Mouse (Mus musculus) Patski (cell line): ENCODE measurements around the gene Nkiras2. TPM values are rescaled to one million over a fixed set of nuclear protein-coding genes. Genes with fewer than 3 reads are reported as not detected.
A peak's percentile ranks its signal among the peaks of the same experiment; 100 is the strongest.

Source experiments
- ATAC-seq: fragments of 100-300 bp; one replicate; pipeline ENCODE4 v1.8.0; 2021
- CTCF ChIA-PET: fragments of 350-600 bp; sonication (Branson Sonifier 250); formaldehyde crosslinking; loops from one replicate; lab custom pipeline; 2022; ENCODE audit warnings: inconsistent platforms; lab: Charles Lee
- POLR2A ChIA-PET: fragments of 350-600 bp; sonication (Branson Sonifier 250); formaldehyde crosslinking; loops from one replicate; lab custom pipeline; 2022; ENCODE audit warnings: antibody characterized with exemption, inconsistent platforms; lab: Charles Lee
- DNase-seq: peaks from one replicate; pipeline ENCODE4 v3.0.0-alpha.2; 2011; ENCODE audit warnings: low read depth, low spot score
- H3K27me3 ChIP-seq: fragments of 371-371 bp; one replicate; pipeline ENCODE4 v1.5.1; 2021
- CTCF ChIP-seq: fragments of 100-300 bp; IDR thresholded peaks from one replicate; pipeline ENCODE4 v1.5.1; 2021
- in situ Hi-C: fragments of 300-500 bp; cut with MboI; formaldehyde crosslinking; loops from 3 replicates; pipeline ENCODE4 v1.11.1; 2018; ENCODE audit warnings: low pct_unique_long_range_greater_than_20kb, mixed read lengths
- polyA plus RNA-seq: library from polyadenylated mRNA; unstranded; gene quantifications from one replicate; pipeline ENCODE4 v1.2.3, GENCODE M21; 2021

Gene Nkiras2
- polyA plus RNA-seq, result 36.5 TPM

DNA sequence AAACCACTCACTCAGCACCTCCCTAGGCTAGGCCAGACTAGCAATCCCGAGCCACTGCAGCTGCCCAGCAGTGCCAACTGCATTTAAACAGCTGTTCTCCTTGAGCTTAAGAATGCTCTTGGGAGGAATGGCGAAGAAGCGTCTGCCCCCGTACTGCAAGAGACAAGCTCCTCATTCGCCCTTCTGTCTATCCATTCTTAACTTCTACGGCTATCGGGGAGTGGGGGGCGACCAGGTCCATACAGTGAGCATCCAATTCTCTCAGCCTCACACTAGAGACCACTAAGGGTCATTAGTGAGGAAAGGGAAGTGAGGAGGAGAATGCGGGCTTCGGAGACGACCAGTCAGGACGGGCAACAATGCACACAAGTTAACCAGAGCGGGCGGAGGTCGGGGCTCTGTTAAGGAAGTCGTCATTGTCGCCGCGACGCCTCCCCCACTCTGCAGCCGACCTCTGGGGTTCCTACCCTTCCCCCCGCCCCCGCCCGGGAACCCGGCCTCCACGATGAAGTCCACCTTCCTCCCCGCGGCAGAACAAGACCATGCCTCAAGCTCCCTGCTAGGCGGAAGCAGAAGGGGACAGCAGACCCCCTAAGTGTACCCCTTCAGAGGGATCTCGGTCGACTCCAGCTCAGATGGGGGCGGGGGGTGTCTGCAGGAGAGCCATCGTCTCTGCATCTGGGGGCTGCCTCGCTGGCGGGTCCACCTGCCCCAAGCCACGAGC is at the start of gene Nkiras2:
Gene Nkiras2, plus strand, starts transcription at position 484 of the 724 bp plus-strand sequence.
- TF ChIP-seq CTCF, result no peak
- H3K27me3 ChIP-seq, result no peaks in the 10 kb centered on the region
- ChIA-PET CTCF (interaction anchor here (1.9 kb wide), 1 partner anchor 10 kb away, joined by 5 read pairs; no protein-coding TSS in a partner anchor), POLR2A (interaction anchor here (0.7 to 1.7 kb wide), 5 partner anchors 9 to 42 kb away, joined by 3 to 7 read pairs (median 3); no protein-coding TSS in a partner anchor)
- DNase-seq, result no peak
- in situ Hi-C loops, result no loop called here
- peak; percentile 23 for ATAC-seq

DNA sequence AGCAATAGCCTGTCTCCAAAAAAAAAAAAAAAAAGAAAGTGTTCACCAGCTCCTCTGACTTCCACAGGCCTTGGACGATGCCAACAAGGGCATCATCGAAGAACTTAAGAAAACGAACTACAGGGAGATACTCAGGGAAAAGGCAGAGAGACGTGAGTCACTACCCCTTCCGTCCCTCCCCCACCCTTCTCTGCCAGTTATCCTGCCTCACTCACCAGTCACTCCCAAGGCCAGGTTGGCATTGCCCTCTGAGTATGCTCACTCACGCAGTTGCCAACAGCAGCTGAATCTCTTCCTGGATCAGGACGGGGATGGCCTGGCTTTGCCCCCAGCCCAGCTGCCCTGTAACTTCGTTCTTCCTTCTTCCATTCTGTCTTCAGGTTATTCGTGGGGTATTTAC is 49.3 kb upstream of the Nkiras2 start:
- POLR2A ChIA-PET, result interaction anchor here (0.6 kb wide), 2 partner anchors 29 to 361 kb away, joined by 3 to 4 read pairs; no protein-coding TSS in a partner anchor
- in situ Hi-C loops, result loop anchor here (5.0 kb wide), 1 partner anchor 128 kb away; no protein-coding TSS in a partner anchor
- CTCF ChIA-PET, result interaction anchor here (0.7 to 1.2 kb wide), 2 partner anchors 31 to 124 kb away, joined by 3 read pairs; no protein-coding TSS in a partner anchor
- no peak for TF ChIP-seq CTCF
- ATAC-seq (no peak), DNase-seq (no peak)
- H3K27me3 ChIP-seq, result no peaks in the 10 kb centered on the region

GRCm38 (mm10) chr11:100570430-100571201 is 48.4 kb upstream of the Nkiras2 start:
- ChIA-PET POLR2A (interaction anchor here (0.6 kb wide), 1 partner anchor 28 kb away, joined by 3 read pairs; no protein-coding TSS in a partner anchor), CTCF (no interaction called here)
- ATAC-seq, result no peak
- no peak for DNase-seq
- TF ChIP-seq CTCF, result peak; percentile 87
- in situ Hi-C loops, result loop anchor here (5.0 kb wide), 1 partner anchor 127 kb away; no protein-coding TSS in a partner anchor
- H3K27me3 ChIP-seq, result no peaks in the 10 kb centered on the region

DNA sequence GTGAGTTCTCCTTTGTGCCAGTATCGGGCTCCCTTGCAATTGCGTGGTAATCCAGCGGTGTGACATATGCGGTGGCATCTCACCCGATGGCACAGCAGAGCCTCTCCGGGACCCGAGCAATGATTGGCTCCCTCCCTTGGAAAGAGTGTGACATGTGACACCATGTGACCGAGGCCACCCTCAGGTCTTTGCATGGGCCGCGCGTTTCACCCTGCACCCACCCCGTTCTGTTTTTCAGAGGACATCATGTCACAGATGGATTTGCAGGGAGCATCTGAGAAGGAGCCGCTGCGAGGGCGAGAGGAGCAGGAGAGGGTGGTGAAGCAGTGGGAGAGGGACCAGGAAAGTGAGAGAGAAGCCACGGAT is 47.9 kb upstream of the Nkiras2 start:
- in situ Hi-C loops, result loop anchor here (5.0 kb wide), 1 partner anchor 126 kb away; no protein-coding TSS in a partner anchor
- ATAC-seq (no peak), DNase-seq (no peak)
- ChIA-PET CTCF (no interaction called here), POLR2A (no interaction called here)
- TF ChIP-seq CTCF, result no peak
- H3K27me3 ChIP-seq, result no peaks in the 10 kb centered on the region

DNA sequence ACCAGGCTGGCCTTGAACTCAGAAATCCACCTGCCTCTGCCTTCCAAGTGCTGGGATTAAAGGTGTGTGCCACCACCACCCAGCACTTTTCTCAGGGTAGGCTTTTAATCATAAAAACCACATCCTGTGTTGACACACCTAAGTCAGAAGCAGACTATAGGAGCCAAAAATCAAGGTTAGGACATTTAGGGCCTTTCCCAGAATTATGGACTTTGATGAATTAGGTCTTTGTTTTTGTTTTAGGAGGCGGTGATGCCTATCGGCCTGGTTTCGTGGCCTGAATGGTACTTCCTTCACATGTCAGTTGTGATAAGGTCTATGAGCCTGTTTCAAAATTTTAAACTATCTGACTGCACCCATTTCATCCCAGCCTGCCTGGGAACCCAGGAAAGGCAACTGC is 44.9 kb upstream of the Nkiras2 start:
- ATAC-seq (no peak), DNase-seq (no peak)
- ChIA-PET POLR2A (no interaction called here), CTCF (no interaction called here)
- no peaks in the 10 kb centered on the region for H3K27me3 ChIP-seq
- in situ Hi-C loops, result loop anchor here (5.0 kb wide), 1 partner anchor 123 kb away; no protein-coding TSS in a partner anchor
- TF ChIP-seq CTCF, result no peak

DNA sequence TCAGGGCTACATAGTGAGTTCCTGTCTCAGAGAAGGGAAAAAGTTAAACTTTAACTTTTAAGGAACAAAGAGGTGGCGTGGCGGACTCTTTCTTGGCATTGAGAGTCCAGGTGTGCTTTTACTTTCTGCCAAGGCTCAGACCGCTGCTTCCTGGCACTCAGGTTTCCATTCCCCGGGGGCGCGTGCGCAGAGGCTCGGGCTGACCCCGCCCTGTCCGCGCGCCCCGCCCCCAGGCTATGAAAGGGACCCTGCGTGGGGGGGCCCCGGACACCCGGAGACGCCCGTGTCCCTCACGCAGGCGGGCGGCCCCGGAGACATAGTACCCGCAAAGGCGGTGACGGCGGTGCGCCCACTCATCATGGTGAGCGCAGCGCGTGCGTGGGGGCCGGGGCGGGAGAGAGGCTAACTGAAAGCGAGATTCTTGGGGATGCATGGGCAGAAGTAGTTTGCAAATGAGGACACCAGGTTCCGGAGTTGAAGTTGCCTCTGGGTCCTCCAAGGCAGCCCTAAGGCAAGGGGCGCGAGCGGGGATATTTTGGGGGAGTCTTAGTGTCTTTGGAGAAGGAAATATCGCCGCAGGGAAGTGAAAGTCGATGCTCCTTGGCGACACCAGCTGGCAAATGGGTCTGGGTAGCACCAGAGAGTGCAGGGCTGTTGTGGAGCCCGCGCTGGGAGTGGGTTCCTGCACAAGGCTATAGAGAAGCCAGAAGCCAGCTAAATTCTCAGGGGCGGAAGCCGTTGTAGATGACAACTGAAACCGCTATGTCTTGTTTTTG is 44.1 kb upstream of the Nkiras2 start, which contains the start of gene Cnp:
Gene Cnp, plus strand, starts transcription at position 197 of the 776 bp plus-strand sequence.
- in situ Hi-C loops, result loop anchor here (5.0 kb wide), 1 partner anchor 122 kb away; no protein-coding TSS in a partner anchor
- ATAC-seq, result peak; percentile 33
- TF ChIP-seq CTCF, result no peak
- DNase-seq, result no peak
- no peaks in the 10 kb centered on the region for H3K27me3 ChIP-seq
- POLR2A ChIA-PET, result interaction anchor here (0.8 kb wide), 1 partner anchor 18 kb away, joined by 3 read pairs; no protein-coding TSS in a partner anchor
- CTCF ChIA-PET, result no interaction called here

DNA sequence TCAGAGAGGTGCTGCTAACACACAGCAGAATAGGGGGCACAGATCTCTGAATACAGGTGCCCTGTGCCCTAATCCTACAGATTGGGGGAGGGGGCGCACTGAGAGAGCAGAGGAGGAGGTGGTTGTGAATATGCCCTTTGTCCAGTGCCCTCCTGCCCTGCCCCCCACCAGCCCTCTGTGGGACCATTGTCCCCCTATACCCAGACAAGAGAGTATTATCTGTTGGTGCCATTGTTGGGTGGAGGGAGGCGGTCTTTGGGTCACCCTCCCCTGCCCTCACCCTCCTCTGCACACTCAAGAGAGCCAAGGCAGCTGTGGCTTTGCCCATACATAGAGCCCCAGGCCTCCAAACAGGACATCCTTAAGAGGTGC is 43.6 kb upstream of the Nkiras2 start:
- H3K27me3 ChIP-seq, result no peaks in the 10 kb centered on the region
- in situ Hi-C loops, result no loop called here
- ChIA-PET POLR2A (interaction anchor here (0.8 kb wide), 1 partner anchor 17 kb away, joined by 3 read pairs; no protein-coding TSS in a partner anchor), CTCF (no interaction called here)
- no peak for DNase-seq
- ATAC-seq, result no peak
- TF ChIP-seq CTCF, result no peak

DNA sequence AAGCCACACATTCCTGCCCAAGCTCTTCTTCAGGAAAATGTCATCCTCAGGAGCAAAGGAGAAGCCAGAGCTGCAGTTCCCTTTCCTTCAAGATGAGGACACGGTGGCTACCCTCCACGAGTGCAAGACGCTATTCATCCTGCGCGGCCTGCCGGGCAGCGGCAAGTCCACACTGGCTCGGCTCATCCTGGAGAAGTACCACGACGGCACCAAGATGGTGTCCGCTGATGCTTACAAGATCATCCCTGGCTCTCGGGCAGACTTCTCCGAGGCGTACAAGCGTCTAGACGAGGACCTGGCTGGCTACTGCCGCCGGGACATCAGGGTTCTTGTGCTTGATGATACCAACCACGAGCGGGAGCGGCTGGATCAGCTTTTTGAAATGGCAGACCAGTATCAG is 42.8 kb upstream of the Nkiras2 start:
- TF ChIP-seq CTCF, result no peak
- DNase-seq, result no peak
- in situ Hi-C loops, result no loop called here
- ChIA-PET POLR2A (interaction anchor here (1.3 kb wide), 1 partner anchor 15 kb away, joined by 3 read pairs; no protein-coding TSS in a partner anchor), CTCF (interaction anchor here (0.7 kb wide), 1 partner anchor 19 kb away, joined by 3 read pairs; no protein-coding TSS in a partner anchor)
- ATAC-seq, result no peak
- no peaks in the 10 kb centered on the region for H3K27me3 ChIP-seq

DNA sequence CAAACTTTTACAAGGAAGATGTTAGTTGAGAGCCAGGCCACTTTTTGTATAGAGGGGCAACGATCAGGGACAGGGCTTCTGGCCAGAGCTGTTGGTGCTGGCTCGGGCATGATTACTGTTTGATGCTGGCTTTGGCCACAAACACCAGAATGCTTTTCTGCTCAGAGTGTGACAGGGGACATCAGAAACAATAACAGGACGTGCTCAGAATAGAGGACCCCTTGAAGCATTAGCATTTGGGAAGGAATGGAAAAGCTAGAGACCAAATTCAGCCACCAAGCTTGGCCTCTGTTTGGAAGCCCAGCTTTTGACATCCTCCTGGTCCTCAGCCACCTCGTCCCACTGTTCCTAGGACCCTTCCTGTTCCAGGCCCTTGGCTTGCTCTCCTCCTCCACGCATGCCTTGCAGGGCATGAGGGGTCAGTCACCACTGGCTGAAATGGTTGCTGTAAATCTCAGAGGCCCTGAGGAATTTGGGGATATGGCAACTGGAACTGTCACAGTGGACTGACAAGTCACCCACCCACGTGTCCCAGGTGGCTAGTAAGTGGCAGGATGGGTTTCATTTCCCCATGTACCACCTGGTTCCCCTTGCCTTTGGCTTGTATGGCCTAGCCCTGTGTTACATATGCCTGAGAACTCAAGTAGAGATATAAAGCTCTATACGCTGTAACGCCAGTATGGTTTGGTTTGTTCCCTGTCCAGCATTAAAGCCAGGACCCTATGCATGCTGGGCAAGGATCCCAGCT is 41.0 kb upstream of the Nkiras2 start:
- no peaks in the 10 kb centered on the region for H3K27me3 ChIP-seq
- ChIA-PET POLR2A (interaction anchor here (0.5 kb wide), 1 partner anchor 364 kb away, joined by 3 read pairs; no protein-coding TSS in a partner anchor), CTCF (no interaction called here)
- ATAC-seq (no peak), DNase-seq (no peak)
- no peak for TF ChIP-seq CTCF
- in situ Hi-C loops, result no loop called here
